Mouse (Mus musculus) cerebellum, adult 9-11 months (tissue): Measurements from ENCODE around the gene Mgst3.
A peak's percentile ranks its signal among the peaks of the same experiment; 100 is the strongest.
"Not testable (repeated sequence)": the region's sequence is repeated elsewhere in the genome, so short reads cannot be mapped to it uniquely, and the experiment has no call there.

Experiments used
- DNase-seq: peaks from one replicate; pipeline ENCODE4 v3.0.0; 2022

The Mgst3 gene

GRCm38 (mm10) chr1:167357387-167357786, 36.3 kb downstream of the Mgst3 start:
- no peak for DNase-seq

DNA sequence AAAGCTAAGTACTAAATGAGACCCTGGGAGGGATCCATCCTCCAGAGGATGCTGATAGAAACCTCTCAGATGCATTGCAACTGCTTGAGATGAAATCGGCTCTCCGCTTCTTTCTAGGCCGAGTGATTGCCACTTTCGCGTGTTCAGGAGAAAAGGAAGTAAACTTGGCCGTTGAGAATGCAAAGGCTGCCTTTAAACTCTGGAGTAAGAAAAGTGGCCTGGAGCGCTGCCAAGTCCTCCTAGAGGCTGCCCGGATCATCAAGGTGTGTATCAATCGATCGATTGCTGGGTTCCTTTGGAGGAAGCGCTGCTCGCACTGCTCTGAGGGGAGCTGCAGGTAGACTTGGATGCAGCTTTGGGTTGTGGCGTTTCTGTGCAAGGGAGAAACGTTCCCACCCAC, 41.2 kb downstream of the Mgst3 start:
- no peak for DNase-seq

- DNase-seq = no peak
These were observed 42.8 kb downstream of the Mgst3 start for GRCm38 (mm10) chr1:167350597-167351415.

DNA sequence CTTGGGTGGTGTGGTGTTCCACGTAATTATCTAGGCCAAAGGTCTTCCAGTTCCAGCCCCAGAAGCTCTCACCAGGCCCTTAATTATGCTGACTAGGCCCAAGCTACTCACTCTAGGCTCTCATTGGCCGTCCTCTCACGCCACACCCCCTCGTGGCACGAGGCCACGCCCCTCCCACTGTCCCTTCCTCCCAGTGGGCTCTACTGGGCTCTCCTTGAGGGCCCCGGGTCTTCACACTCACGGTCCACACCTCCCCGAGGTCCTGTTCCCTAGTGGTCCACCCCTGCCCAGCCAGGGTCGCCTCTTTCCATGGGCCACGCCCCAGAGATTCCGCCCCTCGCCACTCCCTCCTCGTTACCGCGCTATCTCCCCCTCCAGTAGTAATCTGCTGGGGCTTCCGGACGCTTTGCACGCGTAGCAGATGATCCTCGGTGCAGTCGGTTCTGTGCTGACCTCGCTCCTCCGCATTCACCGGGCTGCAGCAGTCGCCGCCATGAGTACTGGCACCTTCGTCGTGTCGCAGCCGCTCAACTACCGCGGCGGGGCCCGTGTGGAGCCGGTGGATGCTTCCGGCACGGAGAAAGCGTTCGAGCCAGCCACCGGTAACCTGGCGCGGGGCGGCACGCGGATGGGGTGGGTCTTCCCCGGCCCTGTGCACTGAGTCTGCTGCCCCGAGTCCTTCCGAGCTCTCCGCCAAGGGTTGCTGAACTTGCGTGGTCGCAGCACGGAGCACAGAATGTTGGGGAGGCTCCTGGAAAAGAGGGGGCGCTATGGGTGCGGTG, 43.6 kb downstream of the Mgst3 start, which contains the start of gene Aldh9a1:
TSS of gene Aldh9a1 (plus strand) at position 177 of the 782 bp plus-strand sequence.
- DNase-seq = peak; percentile 92

DNA sequence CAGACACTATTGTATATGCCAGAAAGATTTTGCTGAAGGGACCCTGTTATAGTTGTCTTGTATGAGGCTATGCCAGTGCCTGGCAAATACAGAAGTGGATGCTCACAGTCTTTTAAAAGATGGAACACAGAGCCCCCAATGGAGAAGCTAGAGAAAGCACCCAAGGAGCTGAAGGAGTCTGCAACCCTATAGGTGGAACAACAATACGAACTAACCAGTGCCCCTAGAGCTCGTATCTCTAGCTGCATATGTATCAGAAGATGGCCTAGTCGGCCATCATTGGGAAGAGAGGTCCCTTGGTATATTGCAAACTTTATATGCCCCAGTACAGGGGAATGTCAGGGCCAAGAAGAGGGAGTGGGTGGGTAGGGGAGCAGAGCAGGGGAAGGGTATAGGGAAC, 44.4 kb downstream of the Mgst3 start:
- not testable (repeated sequence) for DNase-seq

- not testable (repeated sequence) for DNase-seq
These were observed 47.6 kb downstream of the Mgst3 start for GRCm38 (mm10) chr1:167345994-167346520.

DNA sequence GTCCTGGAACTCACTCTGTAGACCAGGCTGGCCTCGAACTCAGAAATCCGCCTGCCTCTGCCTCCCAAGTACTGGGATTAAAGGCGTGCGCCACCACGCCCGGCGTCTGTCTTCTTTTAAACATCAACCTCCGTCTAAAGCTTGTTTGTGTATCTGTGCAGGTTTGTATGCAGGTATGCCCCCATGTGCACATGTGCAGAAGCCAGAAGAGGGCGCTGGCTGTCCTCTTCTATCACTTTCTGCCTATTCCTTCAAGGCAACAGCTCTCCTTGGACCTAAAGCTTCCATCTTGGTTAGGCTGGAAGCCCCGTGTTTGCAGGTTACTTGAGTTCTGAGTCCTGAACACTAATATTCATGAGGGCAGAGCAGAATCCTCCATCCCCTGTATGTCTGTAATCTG, 50.8 kb downstream of the Mgst3 start:
- no peak for DNase-seq

DNA sequence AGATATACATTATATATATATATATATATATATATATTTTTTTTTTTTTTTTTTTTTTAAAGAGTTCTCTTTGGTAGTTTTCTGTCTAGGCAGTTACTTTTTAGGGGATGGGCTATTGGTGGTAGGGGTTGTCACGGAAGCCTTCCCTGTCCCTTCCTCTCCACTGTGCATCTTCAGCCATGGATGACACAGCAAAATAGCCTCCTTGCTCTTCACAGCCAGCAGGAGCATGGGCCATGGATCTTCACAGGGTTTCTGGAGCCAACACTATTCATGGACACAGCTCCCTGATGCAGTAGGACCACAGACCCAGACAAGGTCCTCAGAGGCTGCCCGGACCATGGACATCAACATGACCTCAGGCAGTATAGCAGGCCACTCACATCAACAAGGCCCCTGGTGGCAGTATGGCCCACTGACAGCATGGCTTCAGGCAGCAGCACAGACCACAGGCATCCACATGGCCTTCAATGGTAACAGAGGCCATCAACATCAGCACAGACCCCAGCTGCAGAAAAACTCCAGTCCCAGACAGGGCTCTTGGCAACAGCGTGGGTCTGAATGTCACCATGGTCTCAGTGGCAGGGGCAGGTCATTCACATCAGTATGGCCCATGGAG, 52.6 kb downstream of the Mgst3 start:
- no peak for DNase-seq

GRCm38 (mm10) chr1:167340111-167340787, 53.4 kb downstream of the Mgst3 start:
- DNase-seq = peak; percentile 22

GRCm38 (mm10) chr1:167339177-167339781, 54.4 kb downstream of the Mgst3 start:
- peak; percentile 67 for DNase-seq

- peak; percentile 82 for DNase-seq
These were observed 56.1 kb downstream of the Mgst3 start for GRCm38 (mm10) chr1:167337463-167338095.

DNA sequence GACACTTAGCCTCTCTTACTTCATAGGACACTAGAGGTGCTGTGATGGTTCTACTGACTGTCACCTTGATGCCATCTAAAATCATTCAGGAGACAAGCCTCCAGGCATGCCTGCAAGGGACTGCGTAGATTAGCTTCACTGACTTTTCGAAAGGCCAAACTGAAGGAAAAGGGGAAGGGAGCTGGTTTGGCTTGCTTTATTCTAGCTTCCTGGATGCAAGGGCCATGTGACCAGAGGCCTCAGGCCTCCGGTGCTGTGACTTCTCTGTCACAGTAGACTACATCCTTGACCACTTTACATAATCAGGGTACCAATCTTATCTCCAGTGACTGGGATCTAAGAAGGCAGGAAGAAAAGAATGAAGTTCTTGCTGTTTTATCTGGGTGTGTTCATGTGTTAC, 57.2 kb downstream of the Mgst3 start:
- DNase-seq = no peak

- DNase-seq = no peak
These were observed 62.5 kb downstream of the Mgst3 start for GRCm38 (mm10) chr1:167331106-167331505.

DNA sequence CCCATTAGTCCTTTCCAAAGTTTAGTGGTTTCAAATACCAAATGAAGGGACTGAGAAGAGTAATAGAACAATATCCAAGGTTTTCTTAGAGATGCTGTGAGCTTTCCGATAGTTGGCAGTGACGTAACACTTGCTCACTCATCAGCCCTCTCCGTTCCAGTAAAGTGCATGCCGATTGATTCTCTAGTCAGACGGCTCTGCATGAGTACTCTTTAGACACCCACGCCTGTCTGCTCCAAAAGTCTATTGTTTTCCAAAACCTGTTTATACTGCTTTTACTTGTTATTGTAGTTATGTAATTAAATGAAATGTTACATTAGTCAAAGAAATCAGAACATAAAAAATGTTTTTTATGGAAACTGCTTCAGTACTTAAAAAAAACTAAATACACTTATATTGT, 64.9 kb downstream of the Mgst3 start:
- DNase-seq = no peak
